Mouse (Mus musculus): ENCODE data around the gene Asf1a.
"Not testable (repeated sequence)": the region's sequence is repeated elsewhere in the genome, so short reads cannot be mapped to it uniquely, and the experiment has no call there.

Gene Asf1a

DNA sequence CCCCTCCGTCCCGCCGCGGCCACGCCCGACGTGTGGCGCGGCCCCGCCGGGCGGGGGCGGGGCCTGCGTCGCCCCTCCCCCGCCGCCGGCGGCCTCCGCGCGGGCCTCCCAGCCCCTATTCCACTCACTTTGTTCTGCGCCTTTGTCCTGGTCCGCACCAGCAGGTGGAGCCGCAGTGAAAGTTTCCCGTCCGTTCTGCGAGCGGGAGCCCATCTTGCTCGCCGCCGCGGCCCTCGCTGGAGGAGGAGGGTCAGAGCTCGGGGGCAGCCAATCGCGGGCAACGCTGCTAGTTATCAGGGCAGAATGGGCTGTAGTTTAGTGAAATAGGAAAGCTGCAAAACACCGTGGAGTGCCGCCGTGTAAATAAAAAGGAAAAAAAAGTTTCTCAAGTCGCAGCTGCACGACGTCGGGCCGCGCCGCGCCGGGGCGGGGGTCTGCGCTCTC lies at the start of gene Asf1a:
Gene Asf1a (plus strand): TSS at position 81 of the 444 bp plus-strand sequence.
- peak; percentile 99 for DNase-seq (ENCODE audit: low spot score)

DNA sequence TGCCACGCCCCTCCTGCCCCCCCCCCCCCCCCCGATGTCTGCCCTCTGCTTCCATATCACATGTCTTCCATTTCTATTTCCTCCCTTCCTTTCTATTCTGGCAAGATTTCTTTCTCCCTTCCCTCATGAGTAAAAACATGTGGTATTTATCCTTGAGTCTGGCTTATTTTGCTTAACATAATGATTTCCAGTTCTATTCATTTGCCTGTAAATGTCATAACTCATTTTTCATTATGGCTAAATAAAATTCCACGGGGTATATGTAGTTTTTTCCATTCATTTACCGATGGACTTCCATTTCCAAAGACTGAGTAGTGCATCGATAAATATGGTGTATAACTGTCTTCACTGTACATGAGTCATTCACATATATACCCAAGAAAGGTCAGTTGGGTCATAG lies 34.6 kb upstream of the Asf1a start:
- DNase-seq (ENCODE audit: low spot score), result no peak

- DNase-seq (ENCODE audit: low spot score), result no peak
These were observed 31.0 kb upstream of the Asf1a start for GRCm38 (mm10) chr10:53565538-53565937.

- no peak for DNase-seq (ENCODE audit: low spot score)
These were observed 28.0 kb upstream of the Asf1a start for GRCm38 (mm10) chr10:53568531-53568930.

DNA sequence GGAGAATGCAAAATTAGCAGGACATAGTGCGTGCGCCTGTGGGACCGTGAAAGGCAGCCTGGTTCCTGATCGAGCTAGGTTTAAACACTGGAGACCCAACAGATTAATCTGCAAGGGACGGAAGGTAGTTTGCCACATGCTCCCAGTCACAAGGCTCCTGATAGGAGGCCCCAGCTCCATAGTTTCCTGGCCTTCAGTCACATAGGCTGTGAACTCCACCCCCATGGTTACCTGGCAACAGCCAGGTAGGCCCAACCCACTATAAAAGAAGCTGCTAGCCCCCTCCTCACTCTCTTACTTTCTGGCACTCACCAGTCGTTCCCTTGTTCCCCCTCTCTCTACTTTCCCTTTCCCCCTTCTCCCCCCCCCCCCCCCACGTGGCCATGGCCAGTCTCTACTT lies 16.4 kb upstream of the Asf1a start:
- no peak for DNase-seq (ENCODE audit: low spot score)

DNA sequence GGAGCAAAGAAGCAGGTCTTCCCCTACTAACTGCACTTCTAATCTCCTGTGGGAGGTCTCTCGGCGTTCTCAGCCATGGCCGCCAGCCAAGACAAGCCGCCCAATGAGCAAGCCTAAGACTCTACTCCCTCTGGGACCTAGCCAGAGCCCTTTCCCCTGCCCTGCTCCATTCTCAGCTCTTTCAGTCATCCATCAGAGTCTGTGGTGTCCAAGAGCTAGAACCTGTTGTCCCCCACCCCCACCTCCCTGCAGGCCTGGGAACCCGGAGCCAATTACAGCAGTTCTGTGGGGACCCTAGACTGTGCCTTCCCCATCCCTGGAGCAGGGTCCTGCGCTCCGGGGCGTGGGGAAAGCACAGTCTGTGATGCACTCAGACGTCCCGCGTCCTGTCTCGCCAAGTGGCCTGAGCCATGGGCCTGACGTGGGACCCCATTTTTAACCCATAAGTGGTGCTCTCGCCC lies 15.9 kb upstream of the Asf1a start:
- peak; percentile 84 for DNase-seq (ENCODE audit: low spot score)

DNA sequence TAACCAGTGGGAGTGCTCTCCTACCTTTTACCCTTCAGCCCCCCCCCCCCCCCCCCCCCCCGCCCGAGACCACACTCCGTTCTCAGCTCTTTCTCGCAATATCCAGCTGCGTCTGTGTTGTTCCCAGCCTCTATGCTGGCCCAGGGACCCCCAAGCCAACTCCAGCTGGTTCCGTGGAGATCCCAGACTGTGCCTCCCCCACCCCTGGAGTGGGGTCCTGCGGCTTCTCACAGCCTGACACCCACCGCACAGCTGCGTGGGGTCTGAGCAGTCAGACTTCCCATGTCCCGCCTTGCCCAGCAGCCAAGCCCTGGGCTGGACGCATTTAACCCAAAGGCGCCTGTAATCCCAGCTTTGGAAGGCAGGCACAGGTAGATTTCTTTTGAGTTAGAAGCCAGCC lies 15.5 kb upstream of the Asf1a start:
- DNase-seq (ENCODE audit: low spot score), result no peak

- no peak for DNase-seq (ENCODE audit: low spot score)
These were observed 10.8 kb upstream of the Asf1a start for GRCm38 (mm10) chr10:53585777-53586176.

- peak; percentile 57 for DNase-seq (ENCODE audit: low spot score)
These were observed 547 bp upstream of the Asf1a start for GRCm38 (mm10) chr10:53595744-53596676.

DNA sequence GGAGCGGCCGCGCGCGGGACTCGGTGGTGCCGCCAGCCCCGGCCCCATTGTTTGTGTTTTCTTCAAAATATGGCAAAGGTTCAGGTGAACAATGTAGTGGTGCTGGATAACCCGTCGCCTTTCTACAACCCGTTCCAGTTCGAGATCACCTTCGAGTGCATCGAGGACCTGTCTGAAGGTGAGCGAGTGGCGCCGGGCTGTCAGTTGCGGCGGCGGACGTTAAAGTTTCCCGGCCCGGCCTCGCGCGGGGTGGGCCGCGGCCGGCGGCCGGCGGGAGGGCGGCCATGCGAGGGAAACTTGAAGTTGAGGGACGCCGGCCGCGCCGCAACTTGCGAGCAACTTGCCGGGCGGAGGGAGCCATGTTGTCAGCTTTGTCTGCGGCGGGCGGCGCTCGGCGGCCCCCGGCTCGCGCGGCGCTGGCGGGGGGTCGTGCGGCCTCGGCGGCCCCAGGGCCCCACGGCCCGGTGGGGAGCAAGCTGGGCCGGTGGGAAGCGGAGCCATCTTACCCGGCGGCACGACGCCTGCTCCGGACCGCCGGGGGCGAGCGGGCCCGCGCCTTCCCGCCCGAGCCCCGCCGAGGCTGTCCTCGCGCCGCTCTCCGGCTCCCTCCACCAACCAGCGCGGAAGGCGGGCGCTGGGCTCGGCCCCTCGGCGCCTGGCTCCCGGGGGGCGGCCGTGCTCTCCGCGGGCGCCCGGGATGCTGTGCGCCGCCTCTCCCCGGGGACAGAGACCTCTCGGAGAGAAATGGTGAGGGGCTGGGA lies 744 bp downstream of the Asf1a start:
- DNase-seq (ENCODE audit: low spot score), result peak; percentile 72

DNA sequence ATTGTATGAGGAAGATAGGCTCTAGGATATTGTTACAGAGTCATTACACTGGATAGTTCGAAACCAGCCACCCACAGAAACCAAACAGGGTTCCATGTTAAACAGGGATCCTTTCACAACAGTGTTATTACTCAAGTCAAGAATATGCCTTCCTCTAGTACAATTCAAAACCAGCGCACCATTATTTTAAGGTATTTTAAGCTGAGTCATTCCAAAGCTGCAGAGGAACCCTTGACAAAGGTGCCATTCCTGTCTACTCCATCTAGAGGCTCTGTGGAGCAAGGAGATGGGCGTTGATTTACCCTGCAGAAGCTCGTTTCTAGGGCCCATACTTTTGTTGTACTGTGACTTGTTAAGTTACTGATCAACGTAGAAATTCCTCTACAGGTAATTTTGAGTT lies 2.3 kb downstream of the Asf1a start:
- DNase-seq (ENCODE audit: low spot score), result peak; percentile 57

DNA sequence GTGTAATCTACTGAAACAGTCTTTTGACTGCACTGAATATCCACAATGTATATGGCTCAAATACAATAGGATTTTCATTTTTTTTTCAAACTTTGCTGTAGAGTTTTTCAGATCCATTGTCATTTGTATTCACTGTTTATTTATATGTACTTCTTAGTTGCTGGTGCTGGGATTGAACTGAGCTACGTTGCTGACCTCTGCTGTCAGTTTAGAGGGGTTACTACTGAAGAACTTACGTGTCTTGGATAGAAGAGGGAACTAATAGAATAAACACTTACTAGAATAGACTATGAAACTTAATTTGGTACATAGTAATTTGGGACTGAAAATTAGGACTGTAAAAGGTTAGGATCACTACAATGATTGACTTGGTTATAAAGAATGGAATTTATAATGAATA lies 8.8 kb downstream of the Asf1a start:
- peak; percentile 29 for DNase-seq (ENCODE audit: low spot score)

DNA sequence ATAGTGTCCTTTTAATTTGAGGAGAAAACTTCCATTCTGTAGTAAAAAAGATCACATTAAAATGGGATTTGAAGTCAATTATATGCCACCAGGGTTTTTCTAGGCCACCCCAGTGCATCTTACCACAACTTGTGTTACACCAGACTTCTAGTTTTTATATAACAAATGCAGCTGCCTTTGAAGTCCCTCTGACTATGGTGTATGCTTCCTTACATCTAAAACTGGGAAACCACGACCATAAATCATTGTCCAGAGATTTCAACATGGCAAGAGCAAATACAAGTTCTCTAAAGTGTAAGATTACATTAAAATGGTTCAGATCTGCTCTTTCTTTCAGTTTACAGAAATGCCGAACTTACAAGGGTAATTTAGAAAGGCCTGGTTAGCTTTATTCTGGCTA lies 11.7 kb downstream of the Asf1a start:
- no peak for DNase-seq (ENCODE audit: low spot score)

- DNase-seq (ENCODE audit: low spot score), result peak; percentile 44
These were observed 15.6 kb downstream of the Asf1a start for GRCm38 (mm10) chr10:53612172-53612571.

DNA sequence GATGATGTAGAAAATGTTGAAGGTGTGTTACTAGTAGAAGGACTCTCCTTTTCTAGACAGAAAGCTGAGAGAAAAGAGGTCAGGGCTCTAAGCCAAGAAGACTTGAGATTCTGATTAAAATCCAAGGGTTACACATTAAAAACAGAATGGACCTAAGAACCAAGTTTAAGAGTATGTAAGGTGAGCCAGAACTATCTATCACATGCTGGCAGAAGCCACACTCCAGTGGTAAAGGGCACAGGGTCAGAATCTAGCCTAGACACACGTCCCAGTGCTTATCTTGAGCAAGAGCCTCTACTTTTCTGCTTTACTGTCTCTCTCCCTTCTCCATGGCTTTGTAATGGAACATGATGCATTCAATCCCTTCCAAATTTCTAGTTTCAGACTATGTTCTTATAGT lies 17.4 kb downstream of the Asf1a start:
- DNase-seq (ENCODE audit: low spot score), result no peak

GRCm38 (mm10) chr10:53615850-53616616 lies 19.5 kb downstream of the Asf1a start:
- DNase-seq (ENCODE audit: low spot score), result peak; percentile 82

GRCm38 (mm10) chr10:53629247-53629917 lies 32.8 kb downstream of the Asf1a start:
- peak; percentile 98 for DNase-seq (ENCODE audit: low spot score)

DNA sequence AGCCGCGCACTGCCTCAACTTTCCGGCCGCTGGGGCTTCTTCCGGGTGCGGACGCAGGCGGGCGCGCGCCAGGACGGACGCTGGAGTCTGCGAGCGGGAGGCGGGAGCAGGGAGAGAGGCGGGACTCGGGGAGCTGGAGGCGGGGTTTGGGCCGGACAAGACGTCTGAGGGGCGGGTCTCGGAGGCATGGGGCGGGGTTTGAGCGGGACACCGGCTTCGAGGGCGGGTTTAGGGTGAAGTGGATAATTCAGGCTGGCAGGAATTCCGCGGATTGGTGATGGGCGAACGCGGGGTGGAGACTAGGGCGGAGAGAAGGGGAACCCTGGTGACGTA lies 33.3 kb downstream of the Asf1a start:
- peak; percentile 99 for DNase-seq (ENCODE audit: low spot score)

DNA sequence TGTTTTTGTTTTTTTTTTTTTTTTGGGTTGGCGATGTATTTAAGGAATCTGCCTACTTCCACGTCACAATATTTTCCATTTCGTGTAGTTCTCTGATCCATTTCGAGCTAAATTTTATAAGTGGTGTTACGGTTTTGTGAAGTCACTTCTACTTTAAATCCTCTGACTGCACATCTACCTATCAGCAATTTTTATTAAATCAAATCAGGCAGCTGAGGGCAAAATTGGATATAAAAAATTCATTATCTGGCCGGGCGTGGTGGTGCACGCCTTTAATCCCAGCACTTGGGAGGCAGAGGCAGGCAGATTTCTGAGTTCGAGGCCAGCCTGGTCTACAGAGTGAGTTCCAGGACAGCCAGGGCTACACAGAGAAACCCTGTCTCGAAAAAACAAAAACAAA lies 33.8 kb downstream of the Asf1a start, which contains the start of gene Mcm9:
Gene Mcm9 (minus strand): TSS at position 101 of the 400 bp plus-strand sequence.
- not testable (repeated sequence) for DNase-seq (ENCODE audit: low spot score)

GRCm38 (mm10) chr10:53634160-53634559 lies 37.6 kb downstream of the Asf1a start:
- no peak for DNase-seq (ENCODE audit: low spot score)

GRCm38 (mm10) chr10:53635246-53635971 lies 38.9 kb downstream of the Asf1a start:
- no peak for DNase-seq (ENCODE audit: low spot score)
